Mouse (Mus musculus): Measurements from ENCODE around the gene Cenpb. TPM values are rescaled to one million over a fixed set of nuclear protein-coding genes. Genes with fewer than 3 reads are reported as not detected.

Gene Cenpb
- polyA plus RNA-seq, 1 experiment, result 27.7 TPM

DNA sequence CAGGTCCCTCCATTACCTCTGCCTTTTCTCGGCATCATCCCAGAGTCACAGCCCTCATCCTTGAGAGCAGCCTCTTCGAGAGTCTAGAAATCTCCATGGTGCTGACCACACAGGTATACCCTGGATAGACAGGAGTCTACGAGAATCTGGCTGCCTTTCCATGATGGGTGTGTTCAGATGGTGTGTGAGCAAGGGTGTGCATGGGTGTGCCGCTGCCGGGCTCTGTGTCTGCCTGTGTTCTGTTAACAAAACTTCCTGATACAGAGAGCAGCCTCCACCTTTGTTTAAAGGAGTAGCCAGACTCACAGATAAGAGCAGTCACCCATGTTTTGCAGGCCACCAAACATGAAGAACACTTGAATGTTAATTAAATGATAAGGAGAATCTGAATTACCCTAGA, 50.0 kb downstream of the Cenpb start:
- H3K27me3 ChIP-seq (ENCODE audit: control insufficient read depth), result peaks cover 24% of the 10 kb centered on the region
- TF ChIP-seq GATA1 (IDR thresholded peaks at IDR 0.05; ENCODE audit: low read length) (0 out of 2 replicates have a peak, but pooled peaks have one; percentile 25), TAL1 (IDR thresholded peaks at IDR 0.05; ENCODE audit: low read length) (peak; percentile 33; the same call in 1 of the 3 replicates)
- peaks cover 19% of the 10 kb centered on the region for H3K36me3 ChIP-seq (ENCODE audit: control insufficient read depth)
- peak overlapping the region; percentile 23 for H3K4me3 ChIP-seq (replicated peaks)
- H3K4me1 ChIP-seq (ENCODE audit: control insufficient read depth), result peaks cover 92% of the 10 kb centered on the region
- no peaks in the 10 kb centered on the region for H3K9me3 ChIP-seq (ENCODE audit: control insufficient read depth, low read length)

- Histone ChIP-seq H3K4me1 (ENCODE audit: control insufficient read depth) (peaks cover 87% of the 10 kb centered on the region), H3K27me3 (ENCODE audit: control insufficient read depth) (peaks cover 34% of the 10 kb centered on the region), H3K9me3 (ENCODE audit: control insufficient read depth, low read length) (no peaks in the 10 kb centered on the region)
These were observed 51.2 kb downstream of the Cenpb start for GRCm38 (mm10) chr2:131128636-131129157.

GRCm38 (mm10) chr2:131128211-131128610, 51.7 kb downstream of the Cenpb start:
- H3K36me3 ChIP-seq (ENCODE audit: control insufficient read depth), result peaks cover 8% of the 10 kb centered on the region
- H3K4me3 ChIP-seq (replicated peaks), result peak overlapping the region; percentile 62
- TF ChIP-seq TAL1 (IDR thresholded peaks at IDR 0.05; ENCODE audit: low read length) (no peak), GATA1 (IDR thresholded peaks at IDR 0.05; ENCODE audit: low read length) (no peak)
- no peaks in the 10 kb centered on the region for H3K9me3 ChIP-seq (ENCODE audit: control insufficient read depth, low read length)
- peaks cover 83% of the 10 kb centered on the region for H3K4me1 ChIP-seq (ENCODE audit: control insufficient read depth)
- peaks cover 38% of the 10 kb centered on the region for H3K27me3 ChIP-seq (ENCODE audit: control insufficient read depth)

More at GRCm38 (mm10) chr2:131128636-131129157, 51.2 kb downstream of the Cenpb start:
- H3K36me3 ChIP-seq (ENCODE audit: control insufficient read depth), result peaks cover 8% of the 10 kb centered on the region
- no peak for TF ChIP-seq GATA1 (IDR thresholded peaks at IDR 0.05; ENCODE audit: low read length)
- TF ChIP-seq TAL1 (IDR thresholded peaks at IDR 0.05; ENCODE audit: low read length), result no peak
- no peak overlapping the region for H3K4me3 ChIP-seq (replicated peaks)

DNA sequence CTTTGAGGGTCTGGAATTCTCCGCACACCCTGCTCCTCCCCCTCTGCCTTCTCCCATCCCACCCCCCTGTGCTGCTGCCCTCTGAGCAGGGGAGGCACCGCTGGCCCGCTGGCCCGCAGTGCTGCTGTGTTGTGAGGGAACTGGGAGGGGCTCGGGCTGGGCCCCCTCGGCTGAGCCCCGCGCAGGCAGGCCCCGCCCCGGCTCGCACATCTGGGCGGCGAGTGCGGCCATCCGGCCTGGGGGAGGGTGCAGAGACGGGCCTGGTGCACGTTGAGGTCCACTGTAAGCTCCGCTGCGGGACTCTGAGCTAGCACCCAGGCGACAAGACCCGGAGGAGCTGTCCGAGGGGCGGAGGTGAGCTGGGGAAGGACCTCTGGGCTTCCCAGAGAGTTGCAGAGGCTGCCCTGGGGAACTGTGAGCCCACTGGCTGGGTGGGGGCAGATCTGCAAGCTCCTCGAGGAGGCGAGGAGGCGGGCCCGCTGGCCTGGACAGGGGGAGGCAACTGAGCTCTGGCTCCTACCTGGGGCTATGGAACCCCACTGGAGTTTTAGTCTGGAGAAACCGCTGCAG, 52.6 kb downstream of the Cenpb start, which contains the start of gene Hspa12b:
Gene Hspa12b, plus strand, starts transcription at position 120 of the 570 bp plus-strand sequence.
- TF ChIP-seq TAL1 (IDR thresholded peaks at IDR 0.05; ENCODE audit: low read length) (no peak), GATA1 (IDR thresholded peaks at IDR 0.05; ENCODE audit: low read length) (no peak)
- H3K27me3 ChIP-seq (ENCODE audit: control insufficient read depth), result peaks cover 45% of the 10 kb centered on the region
- H3K36me3 ChIP-seq (ENCODE audit: control insufficient read depth), result peaks cover 8% of the 10 kb centered on the region
- peak within 1 kb of the TSS; percentile 62 for H3K4me3 ChIP-seq (replicated peaks)
- no peaks in the 10 kb centered on the region for H3K9me3 ChIP-seq (ENCODE audit: control insufficient read depth, low read length)
- peaks cover 80% of the 10 kb centered on the region for H3K4me1 ChIP-seq (ENCODE audit: control insufficient read depth)

DNA sequence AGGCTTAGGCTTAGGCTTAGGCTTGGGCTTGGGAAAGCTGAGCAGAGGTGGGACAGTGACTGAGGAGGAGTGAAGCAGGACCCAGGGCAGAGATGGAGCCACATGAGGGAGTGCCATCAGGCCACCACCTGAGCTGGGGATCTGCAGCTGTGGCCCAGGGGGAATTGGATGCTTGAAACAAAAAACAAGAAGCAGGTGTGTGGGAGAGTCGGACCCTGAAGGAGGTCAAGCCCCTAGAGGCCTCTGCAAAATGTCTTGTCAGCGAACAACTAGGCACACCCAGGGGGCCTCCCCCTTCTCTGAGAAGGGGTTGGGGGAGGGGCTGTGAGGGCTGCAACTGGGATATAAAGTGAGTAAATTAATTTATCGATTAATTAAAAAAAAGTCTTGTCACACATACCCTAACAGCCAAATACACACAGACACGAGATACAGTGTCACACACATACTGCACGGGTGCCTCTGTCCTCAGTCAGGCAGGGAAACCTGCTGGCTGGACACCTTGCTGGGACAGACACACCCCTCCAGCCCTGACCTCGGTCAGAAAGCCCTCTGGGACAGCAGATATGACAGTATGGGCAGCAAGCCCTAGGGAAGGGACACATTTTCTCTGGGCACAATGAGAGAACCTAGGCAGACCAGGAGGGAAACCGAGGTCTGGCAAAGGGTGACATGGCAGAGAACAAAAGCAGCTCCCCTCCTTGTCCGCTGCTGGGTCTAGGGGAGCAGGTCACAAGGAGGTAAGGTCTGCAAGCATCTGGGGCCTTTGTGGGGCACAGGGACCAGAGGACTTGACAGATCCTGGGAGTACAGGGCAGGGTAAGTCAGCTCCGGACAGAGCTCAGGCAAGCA, 53.7 kb downstream of the Cenpb start:
- TF ChIP-seq GATA1 (IDR thresholded peaks at IDR 0.05; ENCODE audit: low read length) (no peak), TAL1 (IDR thresholded peaks at IDR 0.05; ENCODE audit: low read length) (no peak)
- no peaks in the 10 kb centered on the region for H3K9me3 ChIP-seq (ENCODE audit: control insufficient read depth, low read length)
- H3K27me3 ChIP-seq (ENCODE audit: control insufficient read depth), result peaks cover 48% of the 10 kb centered on the region
- H3K36me3 ChIP-seq (ENCODE audit: control insufficient read depth), result no peaks in the 10 kb centered on the region; the same call in 1 of the 2 replicates
- peaks cover 69% of the 10 kb centered on the region for H3K4me1 ChIP-seq (ENCODE audit: control insufficient read depth)
- H3K4me3 ChIP-seq (replicated peaks), result no peak overlapping the region

Other genes starting within 250 kb of the Cenpb start
- 0.07 TPM in 1 of 2 replicates, not detected in the other for gene Gfra4, start 137.0 kb downstream of the Cenpb start, polyA plus RNA-seq (2012)
- gene Adam33, start 116.3 kb downstream of the Cenpb start, polyA plus RNA-seq (2012), result 0.04 TPM in 1 of 2 replicates, not detected in the other
- 0.03 and 0.04 TPM in 2 replicates for gene Siglec1, start 93.3 kb downstream of the Cenpb start, polyA plus RNA-seq (2012)
- 0.18 and 0.20 TPM in 2 replicates for gene Hspa12b, start 52.8 kb downstream of the Cenpb start, polyA plus RNA-seq (2012)
- not detected in 2 replicates for gene Gm11037, start 46.6 kb downstream of the Cenpb start, polyA plus RNA-seq (2012)
- gene 1700037H04Rik, start 20.0 kb downstream of the Cenpb start, polyA plus RNA-seq (2012), result 219 and 275 TPM in 2 replicates
- 52.6 and 58.1 TPM in 2 replicates for gene Cdc25b, start 6.9 kb upstream of the Cenpb start, polyA plus RNA-seq (2012)
- gene Spef1, start 7.2 kb upstream of the Cenpb start, polyA plus RNA-seq (2012), result 1.6 and 2.1 TPM in 2 replicates
- gene Ap5s1, start 27.0 kb upstream of the Cenpb start, polyA plus RNA-seq (2012), result 3.0 and 3.9 TPM in 2 replicates
- gene Mavs, start 54.0 kb upstream of the Cenpb start, polyA plus RNA-seq (2012), result 3.2 and 4.8 TPM in 2 replicates
- gene Pank2, start 82.4 kb upstream of the Cenpb start, polyA plus RNA-seq (2012), result 2.3 and 3.0 TPM in 2 replicates
- 0.02 TPM in 1 of 2 replicates, not detected in the other for gene Rnf24, start 172.8 kb upstream of the Cenpb start, polyA plus RNA-seq (2012)